Mouse (Mus musculus): ENCODE measurements around the gene Arfgef3.

DNA sequence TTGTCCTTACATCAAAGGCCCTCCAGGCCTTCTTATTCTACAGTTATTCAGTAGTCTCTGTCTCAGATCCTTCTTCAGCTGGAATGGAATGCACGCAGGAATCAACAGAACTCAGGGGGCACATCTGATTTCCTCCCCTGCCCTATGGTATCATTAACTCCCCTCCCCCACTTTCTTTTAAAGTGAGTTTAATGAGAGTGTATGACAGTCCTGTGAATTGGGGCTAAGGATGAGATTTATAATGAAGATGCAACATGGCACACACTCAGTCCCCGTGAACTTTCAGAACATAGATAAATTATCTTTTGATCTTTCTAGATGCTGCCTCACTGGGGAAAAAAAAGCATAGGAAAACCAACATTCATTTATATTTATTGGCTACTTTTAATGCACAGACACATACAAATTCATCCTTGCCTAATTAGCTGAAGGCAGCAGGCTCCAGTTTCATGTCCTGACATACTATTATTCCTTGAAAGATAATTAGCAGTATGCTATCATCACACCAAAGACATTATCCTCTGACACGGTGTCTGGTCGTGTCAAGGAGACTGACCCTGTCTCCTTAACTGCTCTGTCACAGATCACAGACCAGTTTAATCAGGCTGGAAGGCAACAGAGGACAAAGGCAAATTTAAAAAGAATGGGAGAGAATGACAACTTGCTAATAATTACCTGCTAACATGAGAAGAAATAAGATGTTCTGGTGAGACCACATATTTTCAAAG, 39.2 kb downstream of the Arfgef3 start:
- TF ChIP-seq CTCF (IDR thresholded peaks at IDR 0.05; ENCODE audit: borderline replicate concordance, control insufficient read depth, extremely low read depth, insufficient read depth, low read length, poor library complexity) (no peak), POLR2A (IDR thresholded peaks at IDR 0.05; ENCODE audit: control insufficient read depth, extremely low read depth, insufficient read depth, low read length, poor library complexity) (no peak)

Data from thymus, adult 2 months (tissue).